ENCODE assay signal across 18 mouse cellular contexts in the genomic region with DNA sequence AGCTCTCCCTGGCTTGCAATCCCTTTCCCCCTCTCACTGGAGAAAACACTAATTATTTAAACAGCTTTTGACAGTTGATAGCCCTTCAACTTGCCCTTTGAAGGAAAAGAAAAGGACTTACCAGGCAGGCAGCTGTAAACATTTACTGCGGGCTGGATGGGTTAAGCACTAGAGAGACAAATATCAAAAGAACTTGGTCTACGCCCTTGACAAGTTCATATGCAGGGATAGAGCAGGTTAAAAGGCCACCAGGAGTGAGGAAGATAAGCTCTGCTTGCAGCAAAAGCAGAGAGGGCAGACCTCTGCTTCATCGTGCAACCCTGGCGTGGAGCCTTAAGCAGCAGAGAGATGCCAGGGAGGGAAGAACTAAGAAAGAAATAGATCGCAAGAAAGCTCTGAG.
A peak's percentile ranks its signal among the peaks of the same experiment; 100 is the strongest.
DNase-seq lines count a peak whose midpoint lies in the region; TF ChIP-seq lines count a peak whose summit lies in the region.
"Had no signal": no experiment of that assay in that cellular context is flagged by ENCODE, and none has a peak within 500 bp of the region (broad histone marks: within the 10 kb centered on the region; RNA-seq: fewer than 3 reads in every experiment).

No protein-coding gene starts in this region.

- no peak overlapping the region for H3K9ac ChIP-seq in ES-E14 (ENCODE audit: insufficient read depth, low read depth, low read length, poor library complexity, severe bottlenecking)
- H3K9ac ChIP-seq: forebrain, embryonic 13.5 days; forebrain, postnatal 0 days; hindbrain, embryonic 12.5 days had no signal

- H3K4me3 ChIP-seq in ES-E14 (ENCODE audit: insufficient read depth in 1 of 2, low read depth in 1 of 2, low read length in 2 of 2, poor library complexity in 1 of 2, severe bottlenecking in 1 of 2), result no peak overlapping the region
- H3K4me3 ChIP-seq: forebrain, embryonic 13.5 days; gastrocnemius, adult 2 months; heart, embryonic 10.5 days; hindbrain, embryonic 12.5 days had no signal

- DNase-seq in gastrocnemius, postnatal 10 days, result peak; percentile 20
- DNase-seq in gastrocnemius, adult 18-20 months (ENCODE audit: low spot score), result no peak
- DNase-seq in ES-CJ7 (ENCODE audit: low read depth, low spot score) (peak; percentile 41), ES-E14 (ENCODE audit: low read depth, low spot score) (peak; percentile 22)
- peak; percentile 4 for DNase-seq in embryo, embryonic 9.5 days (ENCODE audit: extremely low spot score)
- DNase-seq in urinary bladder, postnatal 10 days (ENCODE audit: low spot score), result no peak
- DNase-seq in c-Kit-positive CD71-positive TER-119-positive erythroid progenitor cells, embryonic 14.5 days (ENCODE audit: low spot score), result no peak
- DNase-seq: adrenal gland, adult 2 months; adrenal gland, postnatal 25 days; cerebellum, adult 2 months; forebrain, postnatal 0 days; gastrocnemius, adult 2 months; gastrocnemius, postnatal 36 days; heart, adult 18-20 months; kidney, adult 8-10 months had no signal

- H3K27ac ChIP-seq in ES-E14 (ENCODE audit: insufficient read depth, low read depth, low read length, poor library complexity, severe bottlenecking), result no peak overlapping the region
- H3K27ac ChIP-seq: forebrain, embryonic 13.5 days; gastrocnemius, adult 2 months; heart, embryonic 10.5 days; hindbrain, embryonic 12.5 days had no signal

- H3K36me3 ChIP-seq in ES-E14 (ENCODE audit: control insufficient read depth, insufficient read depth, low read length, poor library complexity, severe bottlenecking), result no peaks in the 10 kb centered on the region
- H3K36me3 ChIP-seq: heart, embryonic 10.5 days; hindbrain, embryonic 12.5 days had no signal

- H3K4me1 ChIP-seq in ES-E14 (ENCODE audit: control insufficient read depth in 2 of 2, insufficient read depth in 2 of 2, low read length in 2 of 2, poor library complexity in 1 of 2), result no peaks in the 10 kb centered on the region
- H3K4me1 ChIP-seq: forebrain, embryonic 13.5 days had no signal

- H3K9me3 ChIP-seq in ES-E14 (ENCODE audit: control insufficient read depth, insufficient read depth, low read depth, low read length), result no peaks in the 10 kb centered on the region
- H3K9me3 ChIP-seq: forebrain, embryonic 13.5 days; heart, embryonic 10.5 days; hindbrain, embryonic 12.5 days had no signal

- in situ Hi-C loops in ES-E14 (cut with MboI; ENCODE audit: low sequenced_read_pairs in 2 of 2, unreplicated experiment in 2 of 2), result no loop called here

TF ChIP-seq in ES-E14, 5 proteins besides CTCF, POLR2A, EP300 and RAD21:
- TF ChIP-seq HCFC1 (IDR thresholded peaks at IDR 0.05; ENCODE audit: borderline replicate concordance, insufficient read depth, low read length) (no peak), ZC3H11A (IDR thresholded peaks at IDR 0.05; ENCODE audit: borderline replicate concordance, low read depth, low read length) (no peak), ZNF384 (IDR thresholded peaks at IDR 0.05; ENCODE audit: low read depth, low read length) (no peak), MAFK (IDR thresholded peaks at IDR 0.05; ENCODE audit: insufficient read depth, low read depth, low read length) (no peak), CHD2 (IDR thresholded peaks at IDR 0.05; ENCODE audit: low read depth, low read length) (no peak)

Comparison
In these comparisons a context has a peak if more than half of its experiments do, and no peak if none do; other contexts are left out.
1. DNase-seq: peak in gastrocnemius, postnatal 10 days (single experiment), ES-CJ7 (single experiment), ES-E14 (single experiment) and embryo, embryonic 9.5 days (single experiment); none in gastrocnemius, adult 18-20 months (single experiment), urinary bladder, postnatal 10 days (single experiment) and c-Kit-positive CD71-positive TER-119-positive erythroid progenitor cells, embryonic 14.5 days (single experiment).